Mouse (Mus musculus) lung, embryonic 14.5 days (tissue): ENCODE measurements around the gene Ubr2. TPM values are rescaled to one million over a fixed set of nuclear protein-coding genes. Genes with fewer than 3 reads are reported as not detected.

Experiments
- ATAC-seq: fragments of 200-750 bp; cut with Nextera tagmentation; 2 replicates; pipeline ENCODE4 v1.8.0; 2017; ENCODE audit warnings: mild to moderate bottlenecking, moderate TSS enrichment, moderate library complexity; ENCODE audit not compliant: insufficient read depth
- DNase-seq: peaks from one replicate; pipeline ENCODE4 v3.0.0-alpha.2; 2015
- H3K27ac ChIP-seq: fragments of 300-500 bp; sonication (generic); 2 replicates; pipeline ENCODE4 v1.5.1; 2014; ENCODE audit warnings: low read depth, mild to moderate bottlenecking, moderate library complexity
- H3K27me3 ChIP-seq: fragments of 300-500 bp; sonication (generic); 2 replicates; pipeline ENCODE4 v1.6.1; 2014; ENCODE audit warnings: low read length, control low read depth; ENCODE audit not compliant: insufficient read depth
- H3K36me3 ChIP-seq: fragments of 300-500 bp; sonication (generic); 2 replicates; pipeline ENCODE4 v1.6.1; 2014; ENCODE audit warnings: control low read depth; ENCODE audit not compliant: insufficient read depth
- H3K4me1 ChIP-seq: fragments of 300-500 bp; sonication (generic); 2 replicates; pipeline ENCODE4 v1.6.1; 2014; ENCODE audit warnings: antibody characterized with exemption, control low read depth; ENCODE audit not compliant: insufficient read depth
- H3K4me2 ChIP-seq: fragments of 300-500 bp; sonication (generic); 2 replicates; pipeline ENCODE4 v1.6.1; 2014; ENCODE audit warnings: mild to moderate bottlenecking
- H3K4me3 ChIP-seq: fragments of 300-500 bp; sonication (generic); 2 replicates; pipeline ENCODE4 v1.5.1; 2014; ENCODE audit warnings: low read depth, low read length
- H3K9ac ChIP-seq: fragments of 300-500 bp; sonication (generic); 2 replicates; pipeline ENCODE4 v1.6.1; 2014
- H3K9me3 ChIP-seq: fragments of 300-500 bp; sonication (generic); 2 replicates; pipeline ENCODE4 v1.6.1; 2016; ENCODE audit warnings: low read depth, low read length, control low read depth
- CTCF ChIP-seq: IDR thresholded peaks from 2 replicates; pipeline ENCODE4 v1.5.1; 2016; ENCODE audit warnings: antibody characterized with exemption, low read depth
- WGBS: fragments of 180-500 bp; shearing (Covaris S2); extraction: QIAGEN DNeasy Blood & Tissue Kit; methylation state at CpG from one replicate; pipeline ENCODE4 v1.1.7; 2014; 5-methylcytosine and 5-hydroxymethylcytosine counted together
- polyA plus RNA-seq: library from polyadenylated mRNA; unstranded; fragments of >200 nt; fragmentation: Nextera tagmentation; extraction: Ambion mirVana; gene quantifications from 2 replicates; pipeline ENCODE4 v1.2.1, GENCODE M21; 2014

The Ubr2 gene
- polyA plus RNA-seq, 1 experiment from 2014 or later, result 28.6 TPM

GRCm38 (mm10) chr17:46929277-46929676, 81.1 kb downstream of the Ubr2 start:
- H3K4me2 ChIP-seq, result no peak overlapping the region
- WGBS, result 77% methylated on average over 12 of the region's 12 CpGs
- H3K4me1 ChIP-seq, result no peaks in the 10 kb centered on the region
- H3K4me3 ChIP-seq, result no peak overlapping the region
- H3K36me3 ChIP-seq, result peaks cover 65% of the 10 kb centered on the region
- DNase-seq (no peak), ATAC-seq (no peak)
- no peaks in the 10 kb centered on the region for H3K9me3 ChIP-seq
- no peak overlapping the region for H3K9ac ChIP-seq
- no peak for TF ChIP-seq CTCF
- H3K27me3 ChIP-seq, result no peaks in the 10 kb centered on the region
- H3K27ac ChIP-seq, result no peak overlapping the region

GRCm38 (mm10) chr17:46927781-46928180, 82.6 kb downstream of the Ubr2 start:
- ATAC-seq, result no peak
- Histone ChIP-seq H3K9me3 (no peaks in the 10 kb centered on the region), H3K4me2 (no peak overlapping the region), H3K27me3 (no peaks in the 10 kb centered on the region), H3K4me1 (no peaks in the 10 kb centered on the region), H3K9ac (no peak overlapping the region), H3K27ac (no peak overlapping the region), H3K4me3 (no peak overlapping the region), H3K36me3 (peaks cover 50% of the 10 kb centered on the region)
- WGBS, result 86% methylated on average over 5 of the region's 5 CpGs
- no peak for DNase-seq
- no peak for TF ChIP-seq CTCF

- H3K27me3 ChIP-seq, result no peaks in the 10 kb centered on the region
- no peak for ATAC-seq
Measured at GRCm38 (mm10) chr17:46926941-46927340, 83.4 kb downstream of the Ubr2 start.

GRCm38 (mm10) chr17:46926192-46926591, 84.2 kb downstream of the Ubr2 start:
- 55% methylated on average over 5 of the region's 6 CpGs for WGBS

More at GRCm38 (mm10) chr17:46926941-46927340, 83.4 kb downstream of the Ubr2 start:
- Histone ChIP-seq H3K27ac (no peak overlapping the region), H3K4me1 (no peaks in the 10 kb centered on the region), H3K4me3 (no peak overlapping the region), H3K9ac (no peak overlapping the region), H3K9me3 (no peaks in the 10 kb centered on the region), H3K36me3 (peaks cover 41% of the 10 kb centered on the region), H3K4me2 (no peak overlapping the region)
- TF ChIP-seq CTCF, result no peak
- no peak for DNase-seq
- WGBS, result 67% methylated on average over 3 of the region's 3 CpGs

GRCm38 (mm10) chr17:46920855-46921254, 89.5 kb downstream of the Ubr2 start:
- peak; percentile 88 for DNase-seq
- 46% methylated on average over 6 of the region's 6 CpGs for WGBS

More at GRCm38 (mm10) chr17:46926192-46926591, 84.2 kb downstream of the Ubr2 start:
- Histone ChIP-seq H3K27me3 (no peaks in the 10 kb centered on the region), H3K9me3 (no peaks in the 10 kb centered on the region), H3K4me3 (no peak overlapping the region), H3K27ac (no peak overlapping the region), H3K4me1 (no peaks in the 10 kb centered on the region), H3K4me2 (no peak overlapping the region), H3K9ac (no peak overlapping the region), H3K36me3 (peaks cover 34% of the 10 kb centered on the region)
- DNase-seq (no peak), ATAC-seq (no peak)
- no peak for TF ChIP-seq CTCF

GRCm38 (mm10) chr17:46918951-46919350, 91.4 kb downstream of the Ubr2 start:
- no peak for DNase-seq
- no peak for ATAC-seq

More at GRCm38 (mm10) chr17:46920855-46921254, 89.5 kb downstream of the Ubr2 start:
- Histone ChIP-seq H3K4me1 (no peaks in the 10 kb centered on the region), H3K27ac (no peak overlapping the region), H3K9me3 (no peaks in the 10 kb centered on the region), H3K4me2 (no peak overlapping the region), H3K27me3 (no peaks in the 10 kb centered on the region), H3K4me3 (no peak overlapping the region), H3K9ac (no peak overlapping the region), H3K36me3 (no peaks in the 10 kb centered on the region)
- TF ChIP-seq CTCF, result no peak
- no peak for ATAC-seq

GRCm38 (mm10) chr17:46915129-46915528, 95.2 kb downstream of the Ubr2 start:
- Histone ChIP-seq H3K27me3 (no peaks in the 10 kb centered on the region), H3K4me3 (no peak overlapping the region), H3K4me2 (no peak overlapping the region), H3K36me3 (no peaks in the 10 kb centered on the region), H3K9ac (no peak overlapping the region), H3K4me1 (no peaks in the 10 kb centered on the region), H3K27ac (no peak overlapping the region), H3K9me3 (no peaks in the 10 kb centered on the region)
- 56% methylated on average over 3 of the region's 3 CpGs for WGBS
- DNase-seq (no peak), ATAC-seq (no peak)
- TF ChIP-seq CTCF, result no peak

More at GRCm38 (mm10) chr17:46918951-46919350, 91.4 kb downstream of the Ubr2 start:
- no peaks in the 10 kb centered on the region for H3K27me3 ChIP-seq
- 15% methylated on average over 4 of the region's 4 CpGs for WGBS
- no peaks in the 10 kb centered on the region for H3K4me1 ChIP-seq
- H3K9me3 ChIP-seq, result no peaks in the 10 kb centered on the region
- no peak overlapping the region for H3K9ac ChIP-seq
- no peak overlapping the region for H3K4me2 ChIP-seq
- no peaks in the 10 kb centered on the region for H3K36me3 ChIP-seq
- TF ChIP-seq CTCF, result no peak
- no peak overlapping the region for H3K27ac ChIP-seq
- no peak overlapping the region for H3K4me3 ChIP-seq

GRCm38 (mm10) chr17:46912331-46912730, 98.0 kb downstream of the Ubr2 start:
- no peak for DNase-seq
- no peaks in the 10 kb centered on the region for H3K4me1 ChIP-seq
- no peak for ATAC-seq
- no peaks in the 10 kb centered on the region for H3K27me3 ChIP-seq
- no peaks in the 10 kb centered on the region for H3K36me3 ChIP-seq
- H3K9me3 ChIP-seq, result no peaks in the 10 kb centered on the region
- no peak overlapping the region for H3K4me3 ChIP-seq
- no peak overlapping the region for H3K9ac ChIP-seq
- H3K4me2 ChIP-seq, result no peak overlapping the region
- TF ChIP-seq CTCF, result no peak
- 32% methylated on average over 6 of the region's 6 CpGs for WGBS
- H3K27ac ChIP-seq, result no peak overlapping the region
